Mouse (Mus musculus) CD4-positive, CD25-positive, alpha-beta regulatory T cell, adult 4 months (primary cell): ENCODE measurements at regions not wholly inside any gene's neighbourhood (a gene's known extent, or its start where the extent isn't known, plus 50 kb on each side); places are given as distances from the start of the nearest gene placed in this dataset.

ENCODE experiments used
- ATAC-seq: one replicate; pipeline ENCODE4 v1.8.0; 2017

DNA sequence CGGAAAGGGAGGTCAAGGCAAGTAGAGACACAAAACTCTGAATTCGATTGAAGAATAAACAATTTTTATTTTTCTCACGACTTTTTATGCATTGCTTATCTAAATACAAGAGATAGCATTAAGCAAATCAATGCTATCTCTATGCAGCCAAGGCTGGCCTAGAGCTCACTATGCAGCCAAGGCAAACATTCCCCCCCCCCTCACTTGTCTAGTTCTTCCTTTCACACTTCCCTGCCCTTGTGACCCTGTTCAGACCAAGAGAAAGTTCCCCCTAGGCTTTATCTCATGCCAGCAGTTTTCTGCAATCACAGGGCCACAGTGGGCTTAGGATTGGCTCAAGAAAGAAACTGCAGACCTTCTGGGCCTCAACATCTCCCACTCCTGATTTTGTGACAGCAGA lies 417.9 kb upstream of the Rag2 start:
- ATAC-seq = no peak

DNA sequence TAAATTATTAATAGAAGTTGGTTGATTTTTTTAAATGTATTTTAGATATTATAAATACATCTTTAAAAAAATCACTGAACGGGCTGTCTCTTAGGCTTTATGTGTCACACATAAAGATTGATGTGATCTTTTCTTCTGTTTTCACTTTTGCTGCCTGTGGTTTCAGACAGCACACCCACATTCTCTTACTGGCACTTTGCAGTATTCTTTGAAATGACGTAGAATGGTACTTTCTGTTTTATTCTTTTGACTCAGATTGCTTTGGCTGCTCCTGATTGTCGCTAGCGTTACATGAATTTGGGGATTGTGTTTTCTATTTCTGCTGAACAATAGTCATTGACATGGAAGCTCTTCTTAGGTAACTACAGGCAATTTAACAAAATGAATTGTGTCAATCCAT lies 415.4 kb upstream of the Rag2 start:
- no peak for ATAC-seq

DNA sequence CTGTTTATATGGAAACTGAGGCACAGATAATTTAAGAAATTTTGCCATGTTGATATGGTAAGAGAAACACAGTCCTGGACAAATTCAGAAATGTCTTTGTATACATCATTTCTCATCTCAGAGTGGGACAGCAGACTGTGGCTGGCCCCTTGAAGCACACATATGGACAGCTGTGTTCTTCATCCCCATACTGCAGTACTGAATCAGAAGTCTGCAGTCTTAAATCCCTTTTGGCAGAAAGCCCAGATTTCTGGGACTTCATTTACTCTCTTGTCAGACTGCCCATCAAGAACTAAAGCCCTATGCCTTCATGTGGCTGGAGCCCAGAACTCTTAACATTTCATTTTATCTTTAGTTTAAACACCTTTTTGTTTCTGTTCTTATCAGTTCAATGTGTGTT lies 403.8 kb upstream of the Rag2 start:
- ATAC-seq = no peak

DNA sequence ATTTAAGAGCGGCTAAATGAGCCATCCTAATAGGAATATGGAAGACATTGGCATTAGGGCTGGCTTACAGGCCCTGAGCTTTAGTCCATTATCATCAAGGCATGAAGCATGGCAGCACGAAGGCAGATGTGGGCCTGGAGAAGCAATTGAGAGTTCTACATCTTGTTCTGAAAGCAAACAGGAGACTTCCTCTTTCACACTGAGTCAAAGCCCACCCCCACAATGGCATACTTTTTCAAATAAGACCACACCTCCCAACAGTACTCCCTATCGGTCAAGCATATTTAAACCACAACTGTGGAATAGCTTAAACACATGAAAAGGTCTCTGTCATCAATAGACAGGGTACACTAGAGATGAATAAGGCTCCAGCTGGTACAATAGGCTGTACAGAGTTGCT lies 381.5 kb upstream of the Rag2 start:
- ATAC-seq = no peak

DNA sequence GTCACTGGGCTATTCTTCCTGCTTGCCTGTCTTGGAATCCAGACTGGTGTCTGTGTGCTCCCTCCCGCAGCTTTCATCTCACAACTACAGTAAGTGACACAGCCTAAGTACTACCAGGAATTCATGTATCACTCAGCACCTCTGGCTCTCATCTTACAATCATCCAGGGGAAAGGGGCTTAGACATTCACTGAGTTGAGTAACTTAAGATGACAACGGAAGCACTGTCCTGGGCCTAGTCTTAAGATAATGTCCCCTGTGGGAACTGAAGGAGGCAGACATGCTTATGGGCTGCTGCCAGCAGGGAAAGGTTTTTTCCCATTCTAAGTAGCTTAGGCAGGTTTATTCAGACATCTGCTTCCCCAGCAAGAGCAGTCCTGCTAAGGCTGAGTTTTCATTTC lies 377.4 kb upstream of the Rag2 start:
- no peak for ATAC-seq

DNA sequence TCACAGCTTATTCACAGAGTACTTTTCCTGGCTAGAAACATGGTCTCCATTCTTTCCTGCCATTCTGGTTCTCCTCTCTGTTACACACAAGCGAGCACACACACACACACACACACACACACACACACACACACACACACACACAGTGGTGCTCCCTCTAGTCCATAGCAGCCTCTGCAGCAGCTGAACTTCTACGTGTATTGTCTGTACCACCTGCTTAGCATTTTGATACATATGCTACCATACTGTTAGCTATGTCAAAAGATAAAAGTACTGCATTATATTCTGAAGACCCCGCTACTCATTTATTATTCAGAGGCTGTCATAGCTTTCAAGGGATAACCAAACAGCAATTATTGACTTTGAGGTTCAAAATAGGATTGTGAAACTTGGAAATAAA lies 372.3 kb upstream of the Rag2 start:
- no peak for ATAC-seq

DNA sequence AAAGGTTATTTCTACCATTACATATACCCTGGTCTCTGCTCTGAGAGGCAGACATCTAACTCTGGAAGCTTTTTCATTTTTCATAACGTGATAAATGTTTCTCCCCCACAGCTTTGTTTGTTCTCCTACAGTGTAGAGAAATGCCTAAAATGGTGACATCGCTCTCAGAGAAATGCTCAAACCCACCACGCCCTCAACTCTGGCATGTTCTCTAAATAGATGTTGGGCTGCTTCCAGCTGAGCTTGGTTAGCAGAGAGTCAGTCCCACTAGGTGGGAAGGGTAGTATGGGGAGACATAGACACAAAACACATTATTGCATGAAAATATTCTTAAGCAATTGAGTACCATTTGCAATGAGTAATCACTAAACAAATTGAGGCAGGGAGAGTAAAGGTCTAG lies 368.1 kb upstream of the Rag2 start:
- ATAC-seq = no peak

DNA sequence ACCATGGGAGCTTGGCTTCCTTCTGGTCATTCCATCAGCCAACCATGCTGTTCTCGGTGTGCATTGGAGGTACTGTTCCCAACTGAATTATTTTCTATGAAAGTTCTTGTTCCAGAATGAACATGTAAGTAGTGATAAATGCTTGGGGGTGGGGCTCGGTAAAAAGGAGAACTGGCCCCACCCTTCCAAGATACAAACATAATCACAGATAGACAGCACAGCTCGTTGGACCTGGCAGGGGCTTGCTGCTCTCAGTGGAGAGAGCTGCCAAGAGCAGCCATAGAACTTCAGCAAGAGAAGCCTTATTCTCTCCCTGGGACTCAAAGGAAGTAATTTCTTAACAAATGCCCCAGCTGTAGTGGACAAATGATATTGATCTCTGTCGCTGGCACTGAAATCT lies 360.6 kb upstream of the Rag2 start:
- no peak for ATAC-seq

DNA sequence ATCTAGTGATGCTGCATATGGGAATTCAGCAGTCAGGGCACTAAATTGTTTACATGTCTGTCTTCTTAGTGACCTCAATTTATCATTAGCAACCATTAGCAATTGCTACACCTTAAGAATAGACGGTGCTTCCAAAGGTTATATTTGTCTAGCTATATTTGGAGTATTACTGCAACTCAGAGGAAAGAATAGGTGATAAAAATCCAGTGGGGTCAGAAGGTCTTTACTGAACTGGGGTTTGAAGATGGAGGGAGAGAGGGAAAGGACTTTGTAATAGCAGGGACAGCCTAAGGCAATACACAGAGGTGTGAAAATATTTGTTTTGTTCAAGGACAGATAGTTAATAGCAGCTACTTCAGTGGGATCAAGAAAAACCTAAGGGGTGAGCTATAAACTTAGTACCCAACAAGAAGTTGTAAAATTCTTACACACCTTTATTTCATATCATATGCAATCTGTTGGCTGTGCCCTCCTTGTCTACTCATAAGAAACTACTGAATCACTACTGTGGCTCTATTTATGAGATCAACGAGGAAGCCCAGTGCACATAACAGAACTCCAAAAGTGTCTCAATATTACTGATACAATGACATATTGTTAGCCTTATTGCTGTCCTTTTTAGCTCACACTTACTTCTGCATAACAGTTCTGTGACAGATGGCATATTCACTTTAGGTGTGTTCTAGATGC lies 357.7 kb upstream of the Rag2 start:
- ATAC-seq = no peak

DNA sequence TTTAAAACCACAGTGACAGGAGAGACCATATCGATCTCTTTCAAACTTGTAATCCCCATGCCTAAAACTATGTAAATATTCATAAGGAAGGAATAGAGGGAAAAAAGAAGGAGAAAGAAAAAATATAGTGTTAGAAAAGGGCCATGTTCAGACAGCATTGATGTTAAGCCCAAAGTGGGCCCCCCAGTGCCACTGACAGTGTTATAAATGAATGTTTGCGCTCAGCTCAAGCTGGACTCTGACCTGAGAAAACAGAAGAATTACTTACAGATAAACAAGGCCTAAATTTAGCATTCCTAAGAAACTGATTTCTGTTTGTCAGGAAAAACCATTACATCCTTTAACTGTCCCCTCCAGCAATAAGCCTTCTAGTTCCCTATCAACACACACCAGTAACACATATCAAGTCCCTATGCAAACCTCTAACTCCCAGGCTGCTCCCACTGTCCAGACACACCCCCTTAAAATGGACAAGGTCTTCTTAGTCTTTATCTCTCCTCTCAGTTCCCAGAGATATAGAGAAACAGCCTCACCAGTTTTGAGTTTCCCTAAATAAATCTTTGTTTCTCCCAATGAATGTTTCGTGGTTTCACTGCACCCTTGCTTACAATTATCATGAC lies 350.4 kb upstream of the Rag2 start:
- ATAC-seq = no peak

DNA sequence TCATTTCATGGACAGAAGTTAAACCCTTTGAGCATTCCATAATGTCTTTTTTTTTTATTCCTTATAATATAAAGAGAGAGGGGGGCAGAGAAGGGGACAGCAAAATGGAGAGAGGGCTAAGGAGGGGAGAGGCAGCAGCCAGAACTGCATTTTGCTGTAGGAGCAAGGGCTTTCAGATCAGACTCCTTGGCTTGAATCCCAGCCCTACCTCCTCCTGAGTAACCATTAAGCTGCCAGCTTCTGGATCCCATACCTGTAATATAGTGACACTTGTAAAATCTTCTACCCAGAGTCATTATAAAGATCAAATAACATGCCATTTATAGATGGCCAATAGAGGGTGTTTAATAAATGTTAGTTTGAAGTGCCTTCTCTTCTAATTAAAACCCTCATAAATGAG lies 339.6 kb upstream of the Rag2 start:
- no peak for ATAC-seq

DNA sequence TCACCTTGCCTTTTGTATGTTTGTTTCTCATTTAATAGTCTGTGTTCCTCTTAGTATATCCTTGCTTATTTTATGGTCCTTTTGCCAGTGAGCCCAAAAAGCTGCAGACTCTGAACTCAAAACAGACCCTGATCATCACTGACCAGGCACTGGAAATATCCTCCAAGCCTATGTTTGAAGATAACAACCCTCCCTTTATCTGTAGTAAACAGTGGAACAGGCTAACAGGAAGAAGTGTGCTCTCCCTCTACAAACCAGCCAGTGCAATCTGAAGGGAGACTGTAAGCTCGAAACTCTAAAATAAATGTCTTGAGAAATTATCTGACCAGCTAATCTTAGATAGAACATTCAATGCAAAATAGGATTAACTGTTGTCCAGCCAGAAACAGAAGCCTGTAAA lies 336.4 kb upstream of the Rag2 start:
- no peak for ATAC-seq

DNA sequence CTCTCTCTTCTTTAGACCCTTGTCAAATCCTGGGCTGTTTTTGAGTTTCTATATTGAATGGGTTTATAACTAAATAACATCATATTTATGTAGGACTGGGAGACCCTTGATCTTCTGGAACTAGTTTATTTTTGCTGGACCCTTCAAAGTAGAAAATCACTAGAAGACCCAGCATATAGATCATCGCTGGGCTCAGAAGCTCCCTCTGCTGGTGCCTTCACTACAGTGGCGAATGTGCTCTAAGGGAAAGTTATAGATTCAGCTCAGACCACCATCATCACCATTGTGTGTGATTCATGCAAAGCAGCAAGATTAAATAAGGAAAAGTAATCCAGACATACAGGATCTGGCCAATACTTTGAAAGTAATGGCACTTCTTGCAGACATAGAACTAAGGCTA lies 335.4 kb upstream of the Rag2 start:
- ATAC-seq = no peak

DNA sequence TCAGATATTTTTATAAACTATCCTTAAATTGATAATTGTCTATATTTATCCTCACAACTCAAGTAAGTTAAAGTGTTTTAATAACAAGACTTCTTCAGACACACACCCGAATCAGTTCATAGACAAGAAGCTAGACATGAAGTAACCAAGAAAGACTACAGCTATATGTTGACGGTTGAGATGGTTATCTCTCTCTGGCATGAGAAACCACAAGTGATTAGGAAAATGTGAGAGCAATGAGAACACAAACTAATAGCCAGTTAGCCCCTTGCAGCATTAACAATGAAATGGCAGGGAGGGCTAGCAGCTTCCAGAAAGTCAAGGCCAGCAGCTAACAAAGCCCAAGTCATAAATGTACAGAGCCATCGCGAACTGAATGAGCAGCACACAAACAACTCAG lies 333.8 kb upstream of the Rag2 start:
- ATAC-seq = no peak

DNA sequence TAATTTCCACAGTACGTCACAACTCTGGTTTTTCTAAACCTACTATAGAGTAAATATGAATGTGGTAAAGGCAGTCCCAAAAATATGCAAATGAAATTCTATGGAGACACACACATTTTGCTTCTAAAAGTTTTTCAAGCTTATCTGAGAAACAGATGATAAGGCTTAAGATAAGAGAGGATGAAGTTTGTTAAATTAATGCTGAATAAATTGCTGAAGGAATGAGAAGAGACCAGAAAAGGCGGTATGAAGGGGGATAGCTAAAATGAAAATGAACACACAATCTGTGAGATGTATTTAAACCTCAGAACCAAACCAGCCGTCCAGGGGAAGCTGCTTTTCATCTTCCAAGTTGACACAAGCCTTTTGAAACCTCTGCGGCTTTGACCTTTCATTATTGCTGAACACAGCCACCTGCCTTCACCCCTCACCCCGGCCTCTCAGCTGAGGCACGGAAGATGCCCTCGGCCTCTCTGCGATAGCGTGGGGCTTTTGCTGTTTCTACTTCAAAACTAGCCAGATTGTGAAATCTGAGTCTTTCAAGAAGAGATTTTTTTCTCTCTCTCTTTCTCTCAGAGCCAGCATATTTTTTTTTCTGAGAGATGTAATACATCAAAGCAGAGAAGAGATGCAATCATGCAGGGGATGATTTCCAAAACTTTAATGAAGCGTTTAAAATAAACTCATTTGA lies 328.7 kb upstream of the Rag2 start:
- ATAC-seq = no peak

DNA sequence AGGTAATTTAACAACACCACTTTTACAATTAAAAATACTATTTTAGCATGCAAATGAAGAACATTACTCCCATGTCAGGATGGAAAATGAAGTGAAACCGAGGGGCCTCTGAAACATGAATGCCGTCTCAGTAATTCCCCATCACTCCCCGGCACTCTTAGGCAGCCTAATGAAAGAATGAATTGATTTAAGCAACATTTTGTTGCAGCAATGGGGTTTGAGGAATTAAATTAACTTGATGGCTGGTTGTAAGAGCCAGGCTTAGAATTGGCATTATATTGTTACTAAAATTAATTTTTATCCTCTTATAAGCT lies 328.2 kb upstream of the Rag2 start:
- ATAC-seq = no peak

DNA sequence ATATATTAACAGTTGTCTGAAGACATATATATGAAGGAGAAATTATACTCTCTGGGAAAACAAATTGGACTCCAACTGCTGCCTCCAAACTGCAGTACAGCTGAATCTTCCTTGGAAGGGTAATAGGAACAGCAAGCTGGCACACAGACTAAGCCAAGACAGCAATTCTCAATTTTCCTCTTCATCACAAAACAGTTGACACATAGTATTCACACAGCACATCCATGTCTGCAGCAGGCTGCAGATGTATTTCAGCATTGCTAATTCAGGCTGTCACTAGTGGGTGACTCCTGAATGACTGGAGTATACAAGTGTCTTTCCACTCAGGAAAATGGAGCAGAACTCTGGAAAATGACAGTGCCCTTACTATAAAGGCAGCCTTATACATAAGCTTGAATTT lies 327.7 kb upstream of the Rag2 start:
- no peak for ATAC-seq

DNA sequence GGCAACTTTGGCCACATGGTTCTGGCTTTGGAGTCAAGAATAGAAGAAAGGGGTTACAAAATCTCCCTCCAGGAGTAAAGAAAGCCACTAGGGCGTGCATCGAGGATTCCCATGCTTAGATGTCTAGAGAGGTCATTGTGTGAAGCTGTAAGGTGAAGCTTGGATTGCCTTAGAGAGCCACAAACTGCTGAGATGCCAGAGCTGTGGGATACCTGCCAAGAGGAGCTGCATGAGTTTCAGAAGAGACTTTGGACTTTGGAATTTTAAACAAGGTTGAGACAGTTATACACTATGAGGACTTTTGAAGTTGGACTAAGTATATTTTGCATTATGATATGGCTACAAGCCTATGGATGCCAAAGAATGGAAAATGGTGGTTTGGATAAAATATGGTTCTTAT lies 325.4 kb upstream of the Rag2 start:
- no peak for ATAC-seq

DNA sequence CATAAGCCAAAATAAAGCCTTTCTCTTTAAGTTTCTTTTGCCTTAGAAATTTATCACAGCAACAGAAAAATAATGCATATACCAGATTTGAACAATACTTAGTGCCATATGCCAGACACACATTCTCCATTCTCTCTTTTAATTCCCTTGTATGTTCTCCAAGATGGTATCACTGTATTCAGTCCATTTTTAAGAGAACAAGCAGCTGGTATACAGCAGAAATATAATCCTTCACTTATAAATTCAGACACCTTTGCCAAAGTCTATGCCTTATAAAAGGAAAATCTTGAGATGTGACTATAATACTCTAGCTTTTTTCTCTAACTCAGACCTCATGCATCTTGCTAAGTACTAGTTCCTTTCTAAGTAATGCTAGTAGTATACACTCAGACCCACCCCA lies 324.4 kb upstream of the Rag2 start:
- no peak for ATAC-seq

DNA sequence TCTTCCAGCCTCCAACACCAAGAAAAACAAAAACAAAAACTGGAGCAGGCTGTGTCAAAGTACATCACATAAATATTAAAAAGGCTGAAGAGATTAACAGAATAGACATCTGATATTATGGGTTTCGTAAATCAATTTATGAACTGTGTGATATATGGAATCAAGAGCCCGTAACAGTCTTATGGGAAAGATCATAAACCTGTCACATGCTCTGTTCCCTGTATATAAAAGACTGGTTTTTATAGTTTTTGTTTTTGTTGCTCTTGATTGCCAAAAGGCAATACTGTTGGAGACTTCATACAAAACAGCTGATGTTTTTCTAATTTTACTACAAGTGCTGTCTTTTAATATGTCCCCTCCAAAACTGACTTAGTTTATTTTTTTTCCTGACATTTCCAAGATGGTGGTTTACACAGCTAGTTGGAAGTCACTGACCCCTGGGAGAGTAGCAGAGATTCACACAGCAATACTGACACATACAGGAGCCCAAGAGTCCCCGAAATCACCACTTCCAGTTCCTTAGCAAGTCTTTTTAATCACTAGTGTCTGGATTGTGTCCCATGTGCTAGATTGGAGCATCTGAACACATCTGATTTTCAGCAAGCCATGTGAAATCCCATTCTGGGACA lies 303.1 kb upstream of the Rag2 start:
- no peak for ATAC-seq

DNA sequence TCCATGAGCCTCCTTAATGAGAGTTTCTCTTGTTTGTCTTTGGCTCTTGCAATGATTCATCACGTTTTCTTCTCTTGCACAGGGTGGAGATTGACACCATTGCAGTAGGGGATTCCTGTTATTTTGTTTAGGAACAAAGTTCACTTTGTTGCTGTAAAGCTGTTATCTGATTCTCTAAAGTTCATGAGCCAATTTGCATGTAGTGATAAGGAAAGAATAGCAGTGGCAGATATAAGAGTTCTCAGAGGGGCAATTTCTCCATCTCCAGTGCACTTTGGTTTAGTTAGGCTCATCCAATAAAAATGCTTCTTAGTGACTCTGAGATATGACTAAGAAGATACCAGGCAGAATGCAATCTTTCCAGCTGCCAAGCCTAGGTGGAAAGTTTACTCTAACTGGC lies 267.8 kb upstream of the Rag2 start:
- no peak for ATAC-seq

DNA sequence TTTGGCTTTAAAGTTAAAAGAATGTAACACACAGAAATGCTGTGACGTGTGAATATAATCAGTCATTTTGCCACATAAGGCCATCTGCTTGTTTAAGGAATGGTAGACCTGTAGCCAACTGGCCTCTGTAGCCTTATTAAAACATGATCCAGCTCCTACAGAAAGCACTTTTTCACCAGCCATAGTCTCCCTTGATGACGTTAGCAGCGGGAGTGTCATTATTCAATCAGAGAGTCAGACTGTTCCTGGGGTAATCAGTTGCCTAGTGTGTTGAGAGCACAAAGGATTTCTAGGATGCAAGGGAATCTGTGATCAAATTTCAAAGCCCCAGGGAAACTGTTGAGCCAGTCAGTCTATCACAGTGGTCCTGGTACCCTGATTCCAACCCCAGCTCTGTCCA lies 260.3 kb upstream of the Rag2 start:
- ATAC-seq = no peak

DNA sequence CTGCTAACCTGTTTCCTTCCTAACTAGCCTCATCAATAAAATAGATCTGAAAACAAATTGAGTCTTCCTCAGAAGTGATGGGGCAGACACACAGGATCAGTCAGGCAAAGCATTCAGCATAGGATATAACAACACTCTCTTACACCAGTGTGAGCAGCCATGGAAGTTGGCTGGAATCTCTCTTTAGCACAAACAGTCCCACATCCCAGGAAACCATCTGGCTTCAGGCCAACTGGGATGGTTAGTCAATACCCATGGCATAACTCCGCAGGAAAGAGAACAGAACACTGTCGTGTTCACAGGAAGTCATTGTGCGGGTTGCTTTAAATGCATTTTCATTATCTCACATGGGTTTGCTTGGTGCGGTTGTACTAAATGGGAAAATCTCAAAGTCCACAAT lies 256.2 kb upstream of the Rag2 start:
- ATAC-seq = no peak

DNA sequence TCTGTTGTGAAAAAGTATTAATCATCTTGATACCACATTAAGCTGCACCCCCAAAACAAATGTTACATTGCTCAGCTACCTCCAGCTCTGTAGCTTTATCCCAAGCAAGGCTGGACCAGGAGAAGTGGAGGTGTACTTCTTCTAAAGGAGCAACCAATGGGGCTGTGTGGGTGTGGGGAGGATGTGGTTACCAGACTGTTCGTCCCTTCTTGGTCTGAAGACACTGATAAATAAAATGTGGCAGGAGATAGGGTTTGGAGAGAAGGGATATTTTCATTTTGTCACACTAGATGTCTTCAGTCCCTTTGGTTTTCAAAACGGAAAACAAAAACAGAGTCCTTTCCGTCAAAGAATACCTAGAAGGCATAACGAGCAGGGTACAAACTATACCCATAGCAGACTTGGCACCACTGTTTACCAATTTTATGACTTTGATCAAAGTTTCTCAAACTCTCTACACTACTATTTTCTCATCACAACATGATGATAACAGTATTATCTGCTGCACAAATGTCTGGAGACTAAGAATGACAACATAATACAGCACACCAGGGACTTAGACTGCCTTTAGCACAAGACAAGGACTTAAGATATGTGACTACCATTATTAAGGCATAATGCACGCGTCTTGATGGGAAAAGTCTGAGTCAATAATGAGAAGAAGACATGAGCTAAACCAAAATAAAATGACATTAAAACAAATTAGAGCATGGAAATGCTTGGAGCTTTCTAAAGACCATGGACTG lies 253.4 kb upstream of the Rag2 start:
- ATAC-seq = no peak
